Mouse (Mus musculus): ENCODE results near the gene Golph3.

The Golph3 gene

DNA sequence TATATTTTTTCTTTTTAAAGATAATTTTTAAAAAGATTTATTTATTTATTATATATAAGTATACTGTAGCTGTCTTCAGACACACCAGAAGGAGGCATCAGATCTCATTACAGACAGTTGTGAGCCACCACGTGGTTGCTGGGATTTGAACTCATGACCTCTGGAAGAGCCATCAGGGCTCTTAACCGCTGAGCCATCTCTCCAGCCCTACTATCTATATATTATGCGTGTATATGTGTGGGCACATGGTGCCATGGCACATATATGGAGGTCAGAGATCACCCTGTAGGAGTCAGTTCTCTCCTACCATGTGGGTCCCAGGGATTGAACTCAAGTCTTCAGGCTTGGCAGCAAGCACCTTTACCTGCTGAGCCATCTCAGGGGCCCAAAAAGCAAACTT is 58.8 kb downstream of the Golph3 start:
- in situ Hi-C loops (cut with MboI): no loop called here

DNA sequence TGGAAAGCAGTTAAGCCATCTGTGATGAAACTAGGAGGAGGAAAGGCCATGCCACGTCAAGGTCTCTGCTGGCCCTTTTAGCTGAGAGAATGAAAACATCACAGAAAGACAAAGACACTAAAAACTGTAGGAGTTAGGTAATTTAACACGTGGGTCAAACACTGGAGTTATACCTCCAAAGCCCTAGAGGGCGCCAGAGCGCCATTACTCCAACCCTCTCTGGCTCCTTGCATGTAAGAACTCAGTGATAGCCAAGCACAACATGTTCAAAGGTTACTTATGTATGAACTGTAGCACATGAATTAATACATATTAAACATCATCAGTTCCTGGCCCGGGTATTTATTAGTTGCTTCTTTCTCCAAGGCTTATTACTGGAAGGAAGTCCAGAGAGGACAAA is 59.3 kb downstream of the Golph3 start:
- in situ Hi-C loops (cut with MboI): no loop called here

DNA sequence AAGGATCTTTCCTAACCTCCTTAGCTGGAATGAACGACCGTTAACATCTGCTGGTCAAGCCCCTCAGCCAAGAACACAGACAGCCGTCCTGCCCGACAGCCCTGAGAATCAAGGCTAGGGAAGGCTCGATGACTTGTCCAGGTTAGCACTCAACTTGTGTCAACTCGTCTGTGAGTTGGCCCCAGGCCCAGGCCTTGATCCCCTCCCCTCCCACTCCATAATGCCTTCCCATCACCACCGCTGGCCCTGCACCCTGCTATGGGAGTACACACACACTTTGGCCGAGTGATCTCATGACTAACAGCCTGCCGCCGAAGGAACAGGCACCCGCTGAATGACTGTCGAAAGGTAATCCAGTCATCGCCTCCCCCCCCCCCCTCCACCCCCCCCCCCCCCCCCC is 63.4 kb downstream of the Golph3 start:
- in situ Hi-C loops (cut with MboI): no loop called here

DNA sequence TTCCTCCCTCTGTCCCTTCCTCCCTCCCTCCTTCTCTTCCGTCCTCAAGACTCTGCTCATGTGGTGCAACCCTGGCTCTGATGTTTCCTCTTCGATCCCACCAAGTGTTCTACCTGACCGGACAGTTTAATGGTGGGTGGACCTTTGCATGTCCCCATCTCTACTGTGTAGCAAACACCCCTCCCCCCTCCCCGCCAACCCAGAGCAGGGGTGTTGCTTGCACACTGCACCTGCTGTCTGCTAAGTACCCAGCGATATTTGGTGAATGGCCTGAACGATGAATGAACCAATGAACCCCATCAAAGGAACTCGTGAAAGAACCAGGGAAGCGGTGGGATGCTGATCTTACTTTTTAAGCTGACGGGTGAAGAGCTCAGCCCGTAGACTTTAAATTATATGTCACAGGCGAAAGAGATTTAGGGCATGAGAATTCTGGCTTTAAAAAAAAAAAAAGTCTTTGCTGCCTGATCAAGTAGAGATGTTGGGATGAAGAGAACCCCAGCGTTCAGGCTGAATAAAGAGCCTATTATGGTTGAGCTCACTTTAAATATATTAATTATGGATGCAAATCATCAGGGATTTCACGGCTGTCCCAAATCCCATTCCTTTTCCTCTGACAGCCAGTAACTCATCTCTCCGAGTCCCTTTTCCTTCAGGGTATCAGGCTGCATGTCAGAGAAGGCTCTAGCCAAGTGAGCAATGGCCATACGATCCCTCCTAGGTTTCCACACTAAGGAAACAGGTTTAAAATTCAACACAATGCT is 67.7 kb downstream of the Golph3 start:
- in situ Hi-C loops (cut with MboI): no loop called here

DNA sequence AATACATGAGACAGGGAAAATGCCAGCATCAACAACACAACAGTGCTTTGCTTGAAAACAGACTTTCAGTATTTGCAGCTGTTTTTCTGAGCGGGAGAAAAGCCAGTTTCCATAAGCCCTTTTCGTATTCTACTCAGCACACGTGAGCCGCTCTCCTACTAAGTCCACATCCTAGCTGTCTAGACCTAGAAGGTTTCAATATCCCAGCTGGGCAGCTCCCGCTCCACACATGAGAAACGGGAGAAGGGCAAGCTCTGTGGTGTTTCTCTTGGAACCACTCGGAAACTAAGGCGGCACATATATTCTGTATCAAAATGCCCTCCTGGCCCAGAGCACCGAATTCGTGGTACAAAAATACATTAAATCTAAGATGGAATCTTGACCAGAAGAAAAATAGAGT is 73.5 kb downstream of the Golph3 start:
- in situ Hi-C loops (cut with MboI): no loop called here

DNA sequence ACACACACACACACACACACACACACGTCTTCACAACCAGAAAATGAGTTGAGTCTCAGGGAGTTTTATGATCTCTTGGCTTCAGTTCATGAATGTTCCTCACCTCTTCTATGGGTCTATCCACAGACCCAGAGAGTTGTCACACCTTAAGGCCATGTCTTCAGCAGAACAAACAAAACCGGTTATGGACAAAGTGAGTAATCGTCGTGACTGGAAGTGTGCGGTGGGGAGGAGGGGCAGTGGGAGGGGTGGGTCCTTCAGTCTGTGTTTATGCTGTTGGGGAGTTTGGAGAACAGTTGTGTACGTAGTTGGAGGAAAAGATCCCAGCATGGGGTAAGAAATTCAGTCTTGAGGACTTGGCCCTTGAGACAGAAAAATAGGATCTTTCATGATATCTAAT is 75.8 kb downstream of the Golph3 start:
- in situ Hi-C loops (cut with MboI): no loop called here
